Mouse (Mus musculus) MEL (cell line): ENCODE data around the gene Fryl.

ENCODE experiments used
- CHD1 ChIP-seq: IDR thresholded peaks from 2 replicates; pipeline ENCODE4 v1.6.1; 2012; ENCODE audit warnings: low read depth, mild to moderate bottlenecking, inconsistent platforms, low read length, improper control_type of control experiment
- CTCF ChIP-seq, 3 experiments: IDR thresholded peaks in 2 of 3; conservative IDR thresholded peaks in 1 of 3; 2 replicates each; pipeline ENCODE4 v1.5.1; 2011 to 2012; ENCODE audit warnings: low read length in 3 of 3, low read depth in 2 of 3, mild to moderate bottlenecking in 2 of 3, improper control_type of control experiment in 1 of 3, inconsistent platforms in 1 of 3, mixed read lengths in 1 of 3, moderate library complexity in 1 of 3; ENCODE audit not compliant: control insufficient read depth in 1 of 3, insufficient read depth in 1 of 3, poor library complexity in 1 of 3, severe bottlenecking in 1 of 3
- EP300 ChIP-seq, 2 experiments: IDR thresholded peaks; 2 replicates each; pipeline ENCODE4 v1.6.1; 2011; ENCODE audit warnings: improper control_type of control experiment in 2 of 2, low read length in 2 of 2, low read depth in 1 of 2, mild to moderate bottlenecking in 1 of 2
- POLR2A ChIP-seq, 2 experiments: IDR thresholded peaks; 2 replicates each; pipeline ENCODE4 v1.6.1; 2011 to 2012; ENCODE audit warnings: low read length in 2 of 2, mild to moderate bottlenecking in 2 of 2, control low read depth in 1 of 2, improper control_type of control experiment in 1 of 2, low read depth in 1 of 2, moderate library complexity in 1 of 2; ENCODE audit not compliant: control insufficient read depth in 1 of 2, insufficient read depth in 1 of 2, poor library complexity in 1 of 2
- POLR2AphosphoS2 ChIP-seq: IDR thresholded peaks from 2 replicates; pipeline ENCODE4 v1.6.1; 2011; ENCODE audit warnings: low read length, improper control_type of control experiment

- TF ChIP-seq CTCF (IDR thresholded peaks at IDR 0.05 in 2 of 3, conservative IDR thresholded peaks at IDR 0.05 in 1 of 3; ENCODE audit: control insufficient read depth in 1 of 3, insufficient read depth in 1 of 3, low read depth in 2 of 3, low read length in 3 of 3, poor library complexity in 1 of 3, severe bottlenecking in 1 of 3) = no peak
- TF ChIP-seq POLR2AphosphoS2 = no peak
- TF ChIP-seq POLR2A (IDR thresholded peaks at IDR 0.05; ENCODE audit: control insufficient read depth in 1 of 2, insufficient read depth in 1 of 2, low read depth in 1 of 2, low read length in 2 of 2, poor library complexity in 1 of 2) = no peak
- no peak for TF ChIP-seq EP300 (IDR thresholded peaks at IDR 0.05; ENCODE audit: low read depth in 1 of 2, low read length in 2 of 2)
- no peak for TF ChIP-seq CHD1
Measured at GRCm38 (mm10) chr5:73284046-73284445, 27.6 kb upstream of the Fryl start.
